Mouse (Mus musculus): ENCODE measurements around the gene Polr1b.

DNA sequence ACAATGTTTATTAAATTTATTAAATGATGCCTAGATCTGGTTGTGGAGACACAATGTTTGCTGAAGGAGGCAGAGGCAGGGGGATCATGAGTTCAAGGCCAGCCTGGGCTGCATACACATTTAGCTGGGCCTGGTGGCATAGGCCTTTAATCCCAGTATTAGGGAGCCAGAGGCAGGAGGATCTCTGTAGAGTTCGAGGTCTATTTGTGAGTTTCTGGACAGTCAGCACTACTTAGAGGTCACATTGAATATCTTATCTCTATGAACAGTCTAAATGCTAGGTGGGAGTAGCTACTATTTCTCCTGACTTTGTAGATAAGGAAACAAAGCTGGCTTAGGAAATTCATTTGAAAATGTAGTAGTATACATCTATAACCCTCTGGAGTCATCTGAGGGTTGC is 13.3 kb upstream of the Polr1b start:
- TF ChIP-seq TAL1 (conservative IDR thresholded peaks at IDR 0.05; ENCODE audit: low read depth, low read length) (no peak), CTCF (IDR thresholded peaks at IDR 0.05; ENCODE audit: low read depth, low read length) (no peak)

Data from G1E (cell line).